9 mouse cellular contexts compared by ENCODE assay signal in the genomic region with DNA sequence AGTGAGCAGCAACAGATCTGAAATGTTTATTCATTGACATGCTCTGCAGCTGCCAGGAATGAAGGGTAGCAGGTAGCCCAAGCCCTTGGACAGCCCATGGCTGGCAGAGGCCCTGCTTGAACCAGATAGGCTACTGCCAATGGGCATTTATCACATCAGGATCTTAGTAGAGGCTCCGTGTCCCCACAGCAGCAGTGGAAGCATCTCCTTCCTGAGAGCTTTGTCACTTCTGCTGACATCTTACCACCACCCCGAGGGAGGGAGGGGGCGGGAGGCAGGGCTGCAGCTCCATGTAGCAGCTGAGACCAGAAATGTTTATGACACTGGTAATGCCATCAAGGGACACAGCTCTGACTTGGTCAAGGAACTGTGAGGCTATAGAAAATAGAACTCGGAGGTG. TPM values are rescaled to one million over a fixed set of nuclear protein-coding genes. Genes with fewer than 3 reads are reported as not detected.
DNase-seq lines count a peak whose midpoint lies in the region; ATAC-seq lines count a peak whose summit lies in the region.
"Had no signal": no experiment of that assay in that cellular context is flagged by ENCODE, and none has a peak within 500 bp of the region (broad histone marks: within the 10 kb centered on the region; RNA-seq: fewer than 3 reads in every experiment).

No protein-coding gene starts in this region.

- peak overlapping the region; percentile 92 for H3K27ac ChIP-seq in hindbrain, embryonic 10.5 days
- no peak overlapping the region for H3K27ac ChIP-seq in hindbrain, embryonic 14.5 days
- peak overlapping the region; percentile 95; the same call in 1 of the 2 replicates for H3K27ac ChIP-seq in limb, embryonic 13.5 days
- H3K27ac ChIP-seq in forebrain, embryonic 15.5 days (replicated peaks) = no peak overlapping the region

- DNase-seq in hindbrain, embryonic 10.5 days (ENCODE audit: low spot score) = no peak
- no peak for DNase-seq in hindbrain, embryonic 14.5 days (ENCODE audit: low spot score)
- peak; percentile 9 to 19 for DNase-seq in B cell, adult 2 months
- DNase-seq in T-cell, adult 2 months (ENCODE audit: low spot score) = peak; percentile 35
- DNase-seq in frontal cortex, adult 2 months (ENCODE audit: extremely low spot score in 1 of 2, low spot score in 1 of 2) = no peak
- DNase-seq in left cerebral cortex, postnatal 36 days (ENCODE audit: low spot score in 2 of 2) = no peak

- no peak overlapping the region for H3K9ac ChIP-seq in hindbrain, embryonic 14.5 days
- H3K9ac ChIP-seq in limb, embryonic 13.5 days = no peak overlapping the region
- H3K9ac ChIP-seq in forebrain, embryonic 15.5 days (replicated peaks) = no peak overlapping the region
- H3K9ac ChIP-seq: liver, embryonic 13.5 days had no signal

- no peak for ATAC-seq in hindbrain, embryonic 14.5 days (ENCODE audit: low FRiP score)
- ATAC-seq in limb, embryonic 13.5 days (ENCODE audit: low FRiP score, low read depth) = no peak
- ATAC-seq in forebrain, embryonic 15.5 days (replicated peaks) = no peak

- peaks cover 18% of the 10 kb centered on the region for H3K36me3 ChIP-seq in hindbrain, embryonic 10.5 days
- H3K36me3 ChIP-seq in hindbrain, embryonic 14.5 days (replicated peaks; ENCODE audit: control insufficient read depth, insufficient read depth) = peaks cover 10% of the 10 kb centered on the region; the same call in 1 of the 2 replicates
- peaks cover 15% of the 10 kb centered on the region for H3K36me3 ChIP-seq in limb, embryonic 13.5 days
- no peaks in the 10 kb centered on the region for H3K36me3 ChIP-seq in forebrain, embryonic 15.5 days

- peak overlapping the region; percentile 53; the same call in 1 of the 2 replicates for H3K4me3 ChIP-seq in hindbrain, embryonic 10.5 days
- no peak overlapping the region for H3K4me3 ChIP-seq in hindbrain, embryonic 14.5 days (replicated peaks; ENCODE audit: low read length)
- H3K4me3 ChIP-seq in limb, embryonic 13.5 days = no peak overlapping the region
- no peak overlapping the region for H3K4me3 ChIP-seq in forebrain, embryonic 15.5 days
- H3K4me3 ChIP-seq: liver, embryonic 13.5 days had no signal

- no peak overlapping the region; the same call in 1 of the 2 replicates for H3K4me2 ChIP-seq in hindbrain, embryonic 14.5 days (replicated peaks)
- H3K4me2 ChIP-seq in limb, embryonic 13.5 days (replicated peaks) = peak overlapping the region; percentile 80
- H3K4me2 ChIP-seq in forebrain, embryonic 15.5 days (replicated peaks) = no peak overlapping the region

- peaks cover 31% of the 10 kb centered on the region for H3K27me3 ChIP-seq in hindbrain, embryonic 10.5 days (ENCODE audit: insufficient read depth, poor library complexity, severe bottlenecking)
- peaks cover 28% of the 10 kb centered on the region for H3K27me3 ChIP-seq in hindbrain, embryonic 14.5 days (ENCODE audit: control insufficient read depth, insufficient read depth, low read length)
- peaks cover 30% of the 10 kb centered on the region for H3K27me3 ChIP-seq in limb, embryonic 13.5 days
- H3K27me3 ChIP-seq in forebrain, embryonic 15.5 days = peaks cover 21% of the 10 kb centered on the region

- H3K9me3 ChIP-seq in hindbrain, embryonic 10.5 days = no peaks in the 10 kb centered on the region
- no peaks in the 10 kb centered on the region for H3K9me3 ChIP-seq in hindbrain, embryonic 14.5 days (ENCODE audit: control insufficient read depth, low read length)
- no peaks in the 10 kb centered on the region for H3K9me3 ChIP-seq in limb, embryonic 13.5 days
- no peaks in the 10 kb centered on the region for H3K9me3 ChIP-seq in forebrain, embryonic 15.5 days
- H3K9me3 ChIP-seq: liver, embryonic 13.5 days had no signal

- WGBS in hindbrain, embryonic 10.5 days = 83% methylated on average over 4 of the region's 4 CpGs
- 90% methylated on average over 4 of the region's 4 CpGs for WGBS in hindbrain, embryonic 14.5 days
- 81% methylated on average over 4 of the region's 4 CpGs for WGBS in limb, embryonic 13.5 days
- 90% methylated on average over 4 of the region's 4 CpGs for WGBS in forebrain, embryonic 15.5 days

- H3K4me1 ChIP-seq in hindbrain, embryonic 10.5 days (replicated peaks) = peaks cover 50% of the 10 kb centered on the region
- peaks cover 22% of the 10 kb centered on the region for H3K4me1 ChIP-seq in hindbrain, embryonic 14.5 days (replicated peaks; ENCODE audit: control insufficient read depth, insufficient read depth, low read length)
- peaks cover 29% of the 10 kb centered on the region for H3K4me1 ChIP-seq in limb, embryonic 13.5 days
- H3K4me1 ChIP-seq in forebrain, embryonic 15.5 days = peaks cover 37% of the 10 kb centered on the region

- intact Hi-C loops in left cerebral cortex, postnatal 36 days (cut with DNase I) = loop anchor here (5.0 kb wide), 1 partner anchor 64 kb away; no protein-coding TSS in a partner anchor

RNA-seq across cellular contexts. Expression of gene Tnfrsf18, which starts 6.9 kb away (rescaled TPM):
- polyA plus RNA-seq in hindbrain, embryonic 10.5 days (2016; fragmentation: Nextera tagmentation; extraction: Ambion mirVana) = 1.3 and 1.4 TPM in 2 replicates
- 1.9 and 2.3 TPM in 2 replicates for polyA plus RNA-seq in hindbrain, embryonic 14.5 days (2014; fragmentation: Nextera tagmentation; extraction: Ambion mirVana)
- polyA plus RNA-seq in limb, embryonic 13.5 days (2015; fragmentation: Nextera tagmentation; extraction: Ambion mirVana) = 2.8 and 2.9 TPM in 2 replicates
- polyA plus RNA-seq in frontal cortex, adult 2 months (2012; rRNA removed) = 0.22 and 0.27 TPM in 2 replicates
- 0.66 and 1.5 TPM in 2 replicates for polyA plus RNA-seq in forebrain, embryonic 15.5 days (2015; fragmentation: Nextera tagmentation; extraction: Ambion mirVana)
- not detected for total RNA-seq in left cerebral cortex, postnatal 36 days (2021)

RNA-seq across cellular contexts. Expression of gene Tnfrsf4, which starts 19.2 kb away (rescaled TPM):
- polyA plus RNA-seq in hindbrain, embryonic 10.5 days (2016; fragmentation: Nextera tagmentation; extraction: Ambion mirVana) = 0.30 and 1.3 TPM in 2 replicates
- 0.79 TPM in 1 of 2 replicates, not detected in the other for polyA plus RNA-seq in hindbrain, embryonic 14.5 days (2014; fragmentation: Nextera tagmentation; extraction: Ambion mirVana)
- polyA plus RNA-seq in limb, embryonic 13.5 days (2015; fragmentation: Nextera tagmentation; extraction: Ambion mirVana) = 0.80 and 0.85 TPM in 2 replicates
- polyA plus RNA-seq in frontal cortex, adult 2 months (2012; rRNA removed) = 3.6 and 5.9 TPM in 2 replicates
- polyA plus RNA-seq in forebrain, embryonic 15.5 days (2015; fragmentation: Nextera tagmentation; extraction: Ambion mirVana) = 0.83 and 0.95 TPM in 2 replicates
- total RNA-seq in left cerebral cortex, postnatal 36 days (2021) = 1 to 10 TPM in 1 of 2 experiments, under 1 TPM in 1; 0.39 to 1.9 TPM

RNA-seq across cellular contexts. Expression of gene Ttll10, which starts 26.4 kb away (rescaled TPM):
- 0.27 and 0.30 TPM in 2 replicates for polyA plus RNA-seq in hindbrain, embryonic 10.5 days (2016; fragmentation: Nextera tagmentation; extraction: Ambion mirVana)
- 0.11 TPM in 1 of 2 replicates, not detected in the other for polyA plus RNA-seq in hindbrain, embryonic 14.5 days (2014; fragmentation: Nextera tagmentation; extraction: Ambion mirVana)
- 0.70 and 1.1 TPM in 2 replicates for polyA plus RNA-seq in limb, embryonic 13.5 days (2015; fragmentation: Nextera tagmentation; extraction: Ambion mirVana)
- polyA plus RNA-seq in frontal cortex, adult 2 months (2012; rRNA removed) = 0.04 and 0.06 TPM in 2 replicates
- not detected in 2 replicates for polyA plus RNA-seq in forebrain, embryonic 15.5 days (2015; fragmentation: Nextera tagmentation; extraction: Ambion mirVana)
- not detected for total RNA-seq in left cerebral cortex, postnatal 36 days (2021)

RNA-seq across cellular contexts. Expression of gene Sdf4, which starts 40.2 kb away (rescaled TPM):
- polyA plus RNA-seq in hindbrain, embryonic 10.5 days (2016; fragmentation: Nextera tagmentation; extraction: Ambion mirVana) = 131 and 135 TPM in 2 replicates
- 112 and 114 TPM in 2 replicates for polyA plus RNA-seq in hindbrain, embryonic 14.5 days (2014; fragmentation: Nextera tagmentation; extraction: Ambion mirVana)
- polyA plus RNA-seq in limb, embryonic 13.5 days (2015; fragmentation: Nextera tagmentation; extraction: Ambion mirVana) = 160 and 166 TPM in 2 replicates
- polyA plus RNA-seq in frontal cortex, adult 2 months (2012; rRNA removed) = 123 and 128 TPM in 2 replicates
- polyA plus RNA-seq in forebrain, embryonic 15.5 days (2015; fragmentation: Nextera tagmentation; extraction: Ambion mirVana) = 114 and 117 TPM in 2 replicates
- total RNA-seq in left cerebral cortex, postnatal 36 days (2021) = 100 to 1,000 TPM; 184 to 206 TPM

RNA-seq across cellular contexts. Expression of gene B3galt6, which starts 40.4 kb away (rescaled TPM):
- polyA plus RNA-seq in hindbrain, embryonic 10.5 days (2016; fragmentation: Nextera tagmentation; extraction: Ambion mirVana) = 13.8 and 17.2 TPM in 2 replicates
- polyA plus RNA-seq in hindbrain, embryonic 14.5 days (2014; fragmentation: Nextera tagmentation; extraction: Ambion mirVana) = 38.4 and 38.8 TPM in 2 replicates
- 16.8 and 17.3 TPM in 2 replicates for polyA plus RNA-seq in limb, embryonic 13.5 days (2015; fragmentation: Nextera tagmentation; extraction: Ambion mirVana)
- 9.7 and 10.6 TPM in 2 replicates for polyA plus RNA-seq in frontal cortex, adult 2 months (2012; rRNA removed)
- 27.8 and 30.2 TPM in 2 replicates for polyA plus RNA-seq in forebrain, embryonic 15.5 days (2015; fragmentation: Nextera tagmentation; extraction: Ambion mirVana)
- 10 to 100 TPM in 1 of 2 experiments, 1 to 10 TPM in 1; 9.9 to 11.1 TPM for total RNA-seq in left cerebral cortex, postnatal 36 days (2021)

Comparison
In these comparisons a context has a peak if more than half of its experiments do, and no peak if none do; other contexts are left out.
1. H3K27ac ChIP-seq: peak in hindbrain, embryonic 10.5 days (single experiment) and limb, embryonic 13.5 days (single experiment); none in hindbrain, embryonic 14.5 days (single experiment) and forebrain, embryonic 15.5 days (single experiment).
2. DNase-seq: peak in B cell, adult 2 months (2 of 2) and T-cell, adult 2 months (single experiment); none in hindbrain, embryonic 10.5 days (single experiment), hindbrain, embryonic 14.5 days (single experiment), frontal cortex, adult 2 months (0 of 2) and left cerebral cortex, postnatal 36 days (0 of 2).